Mouse (Mus musculus) layer of hippocampus, postnatal 10 days (tissue): ENCODE results near the gene Rnf34. TPM values are rescaled to one million over a fixed set of nuclear protein-coding genes. Genes with fewer than 3 reads are reported as not detected.
A peak's percentile ranks its signal among the peaks of the same experiment; 100 is the strongest.

Experiments used
- DNase-seq, 2 experiments: peaks; one replicate each; pipeline ENCODE4 v3.0.0; 2021; ENCODE audit warnings: low spot score in 2 of 2
- total RNA-seq, 2 experiments: library from RNA; stranded (reverse); gene quantifications; 2 replicates each; pipeline ENCODE4 v1.2.3; 2021

Gene Rnf34
- total RNA-seq, 2 experiments from 2014 or later: 43.5 to 57.1 TPM

GRCm38 (mm10) chr5:122898963-122899776 is 49.3 kb downstream of the Rnf34 start:
- no peak for DNase-seq

GRCm38 (mm10) chr5:122899777-122900557 is 50.1 kb downstream of the Rnf34 start:
- peak; percentile 81 to 91 for DNase-seq

DNA sequence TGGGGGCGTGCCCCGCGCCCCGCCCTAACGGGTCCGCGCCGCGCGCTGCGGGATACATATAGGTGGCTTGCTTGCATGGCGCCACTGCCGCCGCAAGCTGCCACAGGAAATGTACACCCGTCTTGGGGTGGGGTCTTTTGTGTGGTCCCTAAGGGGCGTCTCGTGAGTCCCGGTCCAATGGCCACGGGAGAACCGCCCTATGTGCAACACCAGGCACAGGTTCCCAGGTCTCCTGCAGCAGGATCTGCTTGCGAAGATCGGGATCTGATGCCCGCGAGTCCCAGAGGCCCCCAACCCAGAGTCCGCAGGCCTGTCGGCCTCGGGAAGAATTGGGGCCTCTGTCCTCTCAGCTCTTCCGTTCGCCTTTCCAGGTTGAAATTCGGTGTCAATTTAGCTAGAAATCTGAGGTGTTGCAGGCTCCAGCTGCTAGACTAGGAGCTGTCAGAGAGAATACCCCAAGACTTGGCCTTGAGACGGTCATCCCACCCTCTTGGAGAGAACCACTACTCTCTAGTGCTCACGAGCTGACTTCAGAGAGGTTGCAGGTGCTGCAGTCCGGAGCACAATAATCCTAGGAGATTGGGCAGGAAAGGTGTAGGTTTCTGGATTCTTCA is 50.8 kb downstream of the Rnf34 start:
- DNase-seq: no peak

DNA sequence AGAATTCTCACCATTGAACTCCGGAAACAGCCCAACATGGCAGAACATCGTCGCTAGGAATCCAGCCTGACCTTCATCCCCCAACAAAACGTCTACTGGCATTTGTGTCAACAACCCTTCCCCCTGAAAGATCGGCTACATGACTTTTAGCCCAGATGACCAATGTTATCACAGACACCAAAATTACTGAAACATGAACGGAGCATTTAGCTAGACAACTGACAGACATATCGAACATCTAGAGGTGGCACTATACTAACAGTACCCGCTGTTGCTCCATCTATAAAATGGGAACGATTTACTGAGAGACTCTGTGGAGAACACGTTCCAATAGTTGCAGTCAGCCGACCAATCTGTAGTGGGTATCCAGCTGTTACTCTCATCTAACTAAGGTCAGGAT is 51.3 kb downstream of the Rnf34 start:
- DNase-seq: no peak

GRCm38 (mm10) chr5:122901666-122902065 is 51.8 kb downstream of the Rnf34 start:
- DNase-seq: no peak

DNA sequence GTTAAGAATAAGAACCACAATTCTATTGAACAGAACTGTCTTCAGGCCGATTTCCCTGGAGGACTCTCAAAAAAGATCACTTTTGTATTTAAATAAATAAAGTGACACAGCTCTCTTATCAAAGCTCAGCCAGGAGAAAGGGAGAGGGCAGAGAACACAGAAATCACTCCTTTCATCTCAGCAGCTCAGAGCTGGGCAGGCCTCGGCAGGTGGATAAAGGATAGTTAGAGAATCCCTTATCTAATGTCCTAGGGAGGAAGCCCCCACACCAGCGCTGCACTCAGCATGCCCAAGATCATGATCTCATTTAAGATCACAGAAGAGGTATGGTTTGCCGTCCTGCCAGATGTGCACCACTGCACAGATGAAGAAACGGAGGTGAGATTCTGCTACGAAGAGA is 52.4 kb downstream of the Rnf34 start:
- DNase-seq: no peak

GRCm38 (mm10) chr5:122903165-122903564 is 53.3 kb downstream of the Rnf34 start:
- DNase-seq: no peak

DNA sequence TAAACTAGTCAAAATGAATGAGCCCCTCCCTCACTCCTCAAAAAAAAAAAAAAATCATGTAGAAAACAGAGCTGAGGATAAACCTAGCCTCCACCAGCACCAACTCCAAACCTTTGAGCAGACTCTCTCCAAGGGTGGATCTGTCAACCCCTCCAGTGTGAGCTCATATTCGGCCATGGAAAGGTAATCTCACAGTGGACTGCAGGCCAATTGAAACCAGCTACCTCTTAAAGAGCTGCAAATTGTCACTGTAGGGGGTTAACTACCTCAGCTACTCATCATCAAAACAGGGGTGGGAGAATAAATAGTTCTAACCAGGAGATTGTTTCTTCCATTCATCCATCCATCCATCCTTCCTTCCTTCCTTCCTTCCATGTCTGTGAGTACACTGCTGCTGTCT is 57.3 kb downstream of the Rnf34 start:
- DNase-seq: no peak

DNA sequence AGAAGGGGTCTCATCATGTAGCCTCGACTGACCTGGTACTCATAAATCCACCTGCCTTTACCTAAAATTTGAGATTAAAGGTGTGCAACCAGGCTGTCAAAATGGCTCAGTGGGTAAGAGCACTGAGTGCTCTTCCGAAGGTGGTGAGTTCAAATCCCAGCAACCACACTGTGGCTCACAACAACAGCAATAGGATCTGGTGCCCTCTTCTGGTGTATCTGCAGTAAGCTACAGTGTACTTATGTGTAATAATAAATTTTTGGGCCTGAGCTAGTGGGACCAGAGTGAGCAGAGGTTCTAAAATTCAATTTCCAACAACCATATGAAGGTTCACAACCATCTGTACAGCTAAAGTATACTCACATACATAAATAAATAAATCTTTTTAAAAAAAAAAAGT is 58.2 kb downstream of the Rnf34 start:
- no peak for DNase-seq

- no peak for DNase-seq
These were observed 59.6 kb downstream of the Rnf34 start for GRCm38 (mm10) chr5:122909481-122909880.

DNA sequence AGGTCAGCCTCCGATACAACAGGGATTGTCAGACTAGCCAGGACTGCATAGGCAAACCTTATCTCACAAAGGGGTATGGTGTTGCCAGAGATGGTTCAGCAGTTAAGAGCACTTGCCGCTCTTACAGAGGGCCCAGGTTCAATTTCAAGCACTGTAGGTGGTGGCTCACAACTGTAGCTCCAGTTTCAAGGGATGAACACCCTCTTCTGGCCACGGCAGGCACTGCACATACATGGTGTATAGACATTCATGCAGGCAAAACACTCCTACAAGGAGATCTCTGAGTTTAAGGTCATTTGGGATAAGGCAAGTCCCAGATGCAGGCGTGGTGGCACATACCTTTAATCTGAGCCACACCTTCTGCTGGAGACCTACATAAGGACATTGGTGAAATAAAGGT is 63.0 kb downstream of the Rnf34 start:
- no peak for DNase-seq

- no peak for DNase-seq
These were observed 66.3 kb downstream of the Rnf34 start for GRCm38 (mm10) chr5:122916147-122916546.

DNA sequence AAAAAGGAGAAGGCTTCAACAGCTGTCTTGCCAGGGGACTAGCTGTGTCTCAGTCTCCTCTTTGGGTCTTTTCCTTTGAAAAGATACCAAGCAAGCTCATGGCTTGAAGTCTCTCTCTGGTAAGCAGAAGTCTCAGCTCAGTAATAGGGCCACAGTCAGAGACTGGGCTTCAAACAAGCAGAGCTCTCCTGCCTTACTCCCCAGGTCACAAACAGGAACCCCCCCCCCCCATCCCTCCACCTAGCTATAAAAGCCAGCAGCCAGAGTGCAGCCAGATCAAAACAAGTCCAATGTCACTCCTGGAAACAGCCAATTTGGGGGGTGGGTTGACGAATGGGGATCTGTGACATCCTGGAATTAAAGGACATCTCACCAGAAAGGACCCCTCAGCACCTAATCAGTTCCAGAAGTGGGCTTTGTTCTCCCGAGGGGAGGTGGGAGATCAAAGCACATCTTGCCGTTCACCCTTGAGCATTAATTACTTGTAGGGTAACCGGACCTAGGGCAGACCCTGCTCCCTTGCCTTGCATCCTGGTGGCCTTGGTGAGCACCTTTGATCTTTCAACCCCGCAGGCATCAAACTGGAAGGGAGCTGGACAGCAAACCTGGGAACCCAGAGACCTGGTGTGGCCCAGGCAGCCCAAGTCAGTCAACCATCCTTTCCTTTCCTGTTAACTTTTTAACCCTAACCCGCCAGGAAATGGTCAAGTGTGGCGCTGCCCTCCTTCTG is 68.3 kb downstream of the Rnf34 start:
- no peak for DNase-seq

GRCm38 (mm10) chr5:122920557-122920956 is 70.7 kb downstream of the Rnf34 start:
- no peak for DNase-seq

Other genes starting within 250 kb of the Rnf34 start
- gene Ift81, start 235.5 kb upstream of the Rnf34 start, total RNA-seq: 10 to 100 TPM; 28.7 to 29.9 TPM
- 1 to 10 TPM; 8.6 to 8.9 TPM for gene P2rx7, start 206.1 kb upstream of the Rnf34 start, total RNA-seq
- gene P2rx4, start 142.5 kb upstream of the Rnf34 start, total RNA-seq: 10 to 100 TPM in 1 of 2 experiments, 1 to 10 TPM in 1; 8.8 to 10.5 TPM
- 100 to 1,000 TPM; 103 to 117 TPM for gene Camkk2, start 70.6 kb upstream of the Rnf34 start, total RNA-seq
- 100 to 1,000 TPM; 252 to 292 TPM for gene Anapc5, start 28.7 kb upstream of the Rnf34 start, total RNA-seq
- 10 to 100 TPM; 58.6 to 59.2 TPM for gene Kdm2b, start 139.8 kb downstream of the Rnf34 start, total RNA-seq
- gene Orai1, start 165.0 kb downstream of the Rnf34 start, total RNA-seq: 10 to 100 TPM; 16.1 to 19.2 TPM
- under 1 TPM; 0.51 to 0.85 TPM for gene Morn3, start 197.0 kb downstream of the Rnf34 start, total RNA-seq
- 10 to 100 TPM; 19.6 to 24.5 TPM for gene Tmem120b, start 218.4 kb downstream of the Rnf34 start, total RNA-seq